Mouse (Mus musculus) hindbrain, embryonic 13.5 days (tissue): ENCODE results near the gene Notch2. TPM values are rescaled to one million over a fixed set of nuclear protein-coding genes. Genes with fewer than 3 reads are reported as not detected.
A peak's percentile ranks its signal among the peaks of the same experiment; 100 is the strongest.

Source experiments
- ATAC-seq: fragments of 200-750 bp; cut with Nextera tagmentation; 2 replicates; pipeline ENCODE4 v1.8.0; 2017; ENCODE audit warnings: moderate TSS enrichment; ENCODE audit not compliant: low FRiP score
- H3K27ac ChIP-seq: fragments of 300-500 bp; sonication (generic); 2 replicates; pipeline ENCODE4 v1.5.1; 2015; ENCODE audit warnings: inconsistent platforms, mild to moderate bottlenecking, moderate library complexity
- H3K27me3 ChIP-seq: fragments of 300-500 bp; sonication (generic); 2 replicates; pipeline ENCODE4 v1.6.1; 2015; ENCODE audit warnings: mild to moderate bottlenecking, inconsistent platforms
- H3K36me3 ChIP-seq: fragments of 300-500 bp; sonication (generic); 2 replicates; pipeline ENCODE4 v1.6.1; 2015; ENCODE audit warnings: mild to moderate bottlenecking, inconsistent platforms
- H3K4me1 ChIP-seq: fragments of 300-500 bp; sonication (generic); replicated peaks from 2 replicates; pipeline ENCODE4 v1.6.1; 2015; ENCODE audit warnings: inconsistent platforms
- H3K4me2 ChIP-seq: fragments of 300-500 bp; sonication (generic); 2 replicates; pipeline ENCODE4 v1.6.1; 2015; ENCODE audit warnings: inconsistent platforms, mild to moderate bottlenecking, moderate library complexity
- H3K4me3 ChIP-seq: fragments of 300-500 bp; sonication (generic); 2 replicates; pipeline ENCODE4 v1.5.1; 2015; ENCODE audit warnings: mild to moderate bottlenecking, inconsistent platforms
- H3K9ac ChIP-seq: fragments of 300-500 bp; sonication (generic); 2 replicates; pipeline ENCODE4 v1.6.1; 2015; ENCODE audit warnings: mild to moderate bottlenecking, inconsistent platforms
- H3K9me3 ChIP-seq: fragments of 300-500 bp; sonication (generic); 2 replicates; pipeline ENCODE4 v1.6.1; 2016; ENCODE audit warnings: inconsistent platforms
- WGBS: fragments of 180-500 bp; shearing (Covaris S2); methylation state at CpG from one replicate; pipeline ENCODE4 v1.1.7; 2015; 5-methylcytosine and 5-hydroxymethylcytosine counted together
- polyA plus RNA-seq: library from polyadenylated mRNA; unstranded; fragments of >200 nt; fragmentation: Nextera tagmentation; extraction: Ambion mirVana; gene quantifications from 2 replicates; pipeline ENCODE4 v1.2.1, GENCODE M21; 2015

Notch2 gene
- polyA plus RNA-seq, 1 experiment from 2014 or later: 12.0 TPM

DNA sequence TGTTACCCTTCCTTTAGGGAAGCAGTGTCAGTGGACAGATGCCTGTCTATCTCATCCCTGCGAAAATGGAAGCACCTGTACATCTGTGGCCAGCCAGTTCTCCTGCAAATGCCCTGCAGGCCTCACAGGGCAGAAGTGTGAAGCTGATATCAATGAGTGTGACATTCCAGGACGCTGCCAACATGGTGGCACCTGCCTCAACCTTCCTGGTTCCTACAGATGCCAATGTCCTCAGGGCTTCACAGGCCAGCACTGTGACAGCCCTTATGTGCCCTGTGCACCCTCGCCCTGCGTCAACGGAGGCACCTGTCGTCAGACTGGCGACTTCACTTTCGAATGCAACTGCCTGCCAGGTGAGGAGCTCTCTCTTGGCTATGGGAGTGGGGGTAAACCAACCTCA, 59.2 kb downstream of the Notch2 start:
- no peak for ATAC-seq
- H3K4me3 ChIP-seq: no peak overlapping the region
- no peaks in the 10 kb centered on the region for H3K9me3 ChIP-seq
- H3K9ac ChIP-seq: no peak overlapping the region
- H3K27ac ChIP-seq: no peak overlapping the region
- H3K4me2 ChIP-seq: no peak overlapping the region
- H3K36me3 ChIP-seq: peaks cover 5% of the 10 kb centered on the region; the same call in 1 of the 2 replicates
- peaks cover 16% of the 10 kb centered on the region for H3K4me1 ChIP-seq
- 97% methylated on average over 8 of the region's 8 CpGs for WGBS
- H3K27me3 ChIP-seq: no peaks in the 10 kb centered on the region

DNA sequence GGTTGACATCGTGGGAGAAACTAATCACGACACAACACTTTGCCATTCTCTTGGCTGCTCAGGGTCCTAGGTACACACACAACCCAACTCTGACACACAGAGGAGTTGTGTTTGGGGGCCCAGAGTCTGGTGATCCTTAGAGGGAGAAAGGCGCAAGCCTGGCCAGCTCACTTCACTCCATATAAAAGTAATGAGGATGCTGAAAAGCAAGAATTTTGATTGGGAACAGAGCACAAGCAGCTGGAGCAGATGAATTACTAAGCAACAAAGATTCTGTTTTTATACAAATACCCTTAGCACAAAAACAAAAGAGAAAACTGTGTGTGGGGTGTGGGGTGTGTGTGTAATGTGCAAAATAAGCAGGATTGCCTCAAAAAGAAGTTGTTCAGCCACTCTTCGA, 60.2 kb downstream of the Notch2 start:
- WGBS: 90% methylated on average over 4 of the region's 4 CpGs
- no peaks in the 10 kb centered on the region for H3K27me3 ChIP-seq
- no peaks in the 10 kb centered on the region for H3K9me3 ChIP-seq
- no peak overlapping the region for H3K4me3 ChIP-seq
- no peak for ATAC-seq
- H3K9ac ChIP-seq: no peak overlapping the region
- no peak overlapping the region for H3K27ac ChIP-seq
- no peak overlapping the region for H3K4me2 ChIP-seq
- peaks cover 5% of the 10 kb centered on the region; the same call in 1 of the 2 replicates for H3K36me3 ChIP-seq
- peaks cover 13% of the 10 kb centered on the region for H3K4me1 ChIP-seq

DNA sequence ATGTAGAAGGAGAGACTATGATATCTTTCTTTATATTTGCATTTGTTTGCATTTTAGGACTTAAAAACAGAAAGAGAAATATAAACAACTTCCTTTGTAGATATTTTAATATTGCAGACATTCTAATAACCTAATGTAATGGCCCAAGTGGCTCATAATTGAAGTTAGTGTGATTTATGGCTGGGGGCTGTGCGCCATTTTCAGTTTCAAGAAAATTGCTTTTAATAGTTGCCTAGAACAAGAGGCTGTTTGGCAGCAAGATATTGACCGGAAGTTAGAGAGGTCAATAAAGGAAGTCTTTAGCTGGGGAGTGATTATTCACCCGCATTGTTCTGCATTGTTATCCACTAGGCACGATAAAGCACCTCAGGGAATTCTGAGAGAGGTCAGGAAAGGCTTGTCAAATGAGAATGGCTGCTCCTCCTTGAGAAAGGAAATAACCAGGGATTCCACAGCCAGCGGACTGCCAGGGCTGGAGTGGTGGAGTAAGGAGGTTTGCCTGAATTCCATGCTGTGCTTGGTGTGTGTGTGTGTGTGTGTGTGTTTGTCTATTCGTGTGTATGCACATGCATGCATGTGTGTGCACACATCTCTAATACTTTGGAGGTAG, 61.4 kb downstream of the Notch2 start:
- ATAC-seq: peak; percentile 52
- Histone ChIP-seq H3K9me3 (no peaks in the 10 kb centered on the region), H3K27ac (peak overlapping the region; percentile 44), H3K27me3 (no peaks in the 10 kb centered on the region), H3K4me3 (no peak overlapping the region), H3K4me2 (no peak overlapping the region), H3K4me1 (peaks cover 13% of the 10 kb centered on the region), H3K9ac (no peak overlapping the region), H3K36me3 (peaks cover 5% of the 10 kb centered on the region; the same call in 1 of the 2 replicates)
- 44% methylated on average over 6 of the region's 6 CpGs for WGBS

DNA sequence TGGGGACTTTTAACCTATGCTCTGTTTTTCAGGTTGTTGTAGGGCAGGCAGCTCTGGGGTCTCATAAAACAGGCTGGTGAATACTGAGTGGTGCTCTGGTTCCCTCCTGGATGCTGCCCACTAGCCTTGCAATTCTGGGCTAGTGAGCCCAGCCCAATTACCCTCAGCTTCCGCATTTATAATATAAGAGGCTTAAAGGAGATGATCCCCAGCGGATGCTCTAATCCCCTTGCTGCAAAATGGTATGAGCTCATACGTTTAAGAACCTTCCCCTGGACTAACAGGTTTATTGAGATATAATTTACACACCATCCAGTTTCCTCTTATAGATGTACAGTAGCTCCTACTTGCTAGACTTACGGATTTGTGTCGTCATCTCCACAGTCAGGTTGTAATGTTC, 64.5 kb downstream of the Notch2 start:
- ATAC-seq: no peak
- Histone ChIP-seq H3K4me1 (peaks cover 20% of the 10 kb centered on the region), H3K27me3 (no peaks in the 10 kb centered on the region), H3K4me2 (no peak overlapping the region), H3K36me3 (no peaks in the 10 kb centered on the region), H3K4me3 (no peak overlapping the region), H3K9ac (no peak overlapping the region), H3K27ac (no peak overlapping the region), H3K9me3 (no peaks in the 10 kb centered on the region)
- 90% methylated on average over 5 of the region's 5 CpGs for WGBS

DNA sequence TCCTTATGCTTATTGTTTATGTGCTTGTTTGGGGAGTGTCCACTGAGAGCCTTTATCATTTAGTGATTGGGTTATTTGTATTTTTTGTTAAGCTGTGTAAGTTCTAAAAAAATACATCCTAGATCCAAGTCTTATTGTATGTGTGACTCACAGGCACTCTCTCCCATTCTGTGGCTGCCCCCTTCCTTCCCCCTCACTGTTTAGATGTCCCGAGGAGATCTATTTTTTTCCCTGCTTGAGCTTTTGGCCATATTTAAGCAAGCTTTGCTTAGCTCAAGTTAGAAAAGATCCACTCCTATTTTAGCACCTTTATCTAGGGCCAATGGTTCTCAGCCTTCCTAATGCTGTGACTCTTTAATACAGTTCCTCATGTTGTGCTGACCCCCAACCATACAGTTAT, 65.5 kb downstream of the Notch2 start:
- Histone ChIP-seq H3K27me3 (no peaks in the 10 kb centered on the region), H3K36me3 (no peaks in the 10 kb centered on the region), H3K9ac (no peak overlapping the region), H3K4me1 (peaks cover 24% of the 10 kb centered on the region), H3K4me3 (no peak overlapping the region), H3K9me3 (no peaks in the 10 kb centered on the region), H3K4me2 (no peak overlapping the region), H3K27ac (no peak overlapping the region)
- WGBS: 67% methylated on average over 1 of the region's 1 CpGs
- ATAC-seq: no peak

DNA sequence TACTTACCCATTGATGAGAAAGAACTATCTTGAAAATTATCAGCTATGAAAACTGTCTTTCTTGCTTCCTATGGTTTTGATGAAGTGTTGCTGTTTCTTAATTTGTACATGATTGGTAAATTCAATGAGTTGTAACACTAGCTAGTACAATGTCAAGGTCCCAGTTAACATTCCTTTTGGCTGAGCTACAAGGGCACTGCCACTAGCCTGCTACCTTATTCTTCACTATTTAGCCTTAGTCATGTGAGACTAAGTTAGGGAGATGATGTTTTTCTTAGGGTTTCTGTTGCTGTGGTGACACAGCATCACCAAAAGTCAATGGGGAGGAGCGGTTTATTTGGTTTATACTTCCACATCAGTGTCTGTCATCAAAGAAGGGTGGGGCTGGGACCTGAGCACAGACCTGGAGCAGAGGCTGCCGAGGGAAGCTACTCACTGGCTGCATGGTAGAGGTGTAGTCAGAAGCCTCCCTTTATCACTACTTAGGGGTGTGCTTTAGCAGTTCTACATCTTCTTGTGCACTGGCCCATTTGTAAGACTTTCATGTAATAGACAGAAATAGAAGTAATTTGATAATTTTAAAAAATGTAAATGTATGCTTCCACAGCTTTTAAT, 66.4 kb downstream of the Notch2 start:
- Histone ChIP-seq H3K27ac (no peak overlapping the region), H3K4me2 (no peak overlapping the region), H3K9ac (no peak overlapping the region), H3K36me3 (no peaks in the 10 kb centered on the region), H3K9me3 (no peaks in the 10 kb centered on the region), H3K27me3 (no peaks in the 10 kb centered on the region), H3K4me1 (peaks cover 29% of the 10 kb centered on the region), H3K4me3 (no peak overlapping the region)
- ATAC-seq: no peak
- 84% methylated on average over 2 of the region's 2 CpGs for WGBS

DNA sequence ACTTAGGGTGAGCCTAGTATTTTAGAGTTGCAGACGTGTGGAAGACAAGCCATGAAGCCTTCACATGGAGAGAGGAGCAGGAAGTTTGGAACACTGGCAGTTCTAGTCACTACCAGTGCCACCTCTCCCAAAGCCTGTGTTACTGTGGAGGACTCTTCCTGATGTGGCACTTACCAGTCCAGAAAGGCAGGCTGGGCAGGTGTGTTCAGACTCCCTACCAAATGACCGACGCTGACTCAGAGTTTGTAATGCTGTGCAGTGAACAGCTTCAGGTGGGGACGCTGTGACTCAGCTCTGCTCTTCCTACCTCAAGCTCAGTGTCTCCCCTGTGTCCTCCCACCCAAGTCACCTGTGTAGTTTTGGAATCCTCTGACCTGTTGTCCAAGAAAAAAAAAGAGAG, 67.3 kb downstream of the Notch2 start:
- H3K4me3 ChIP-seq: no peak overlapping the region
- H3K9ac ChIP-seq: no peak overlapping the region
- H3K9me3 ChIP-seq: no peaks in the 10 kb centered on the region
- no peak for ATAC-seq
- 91% methylated on average over 4 of the region's 4 CpGs for WGBS
- peaks cover 26% of the 10 kb centered on the region for H3K4me1 ChIP-seq
- H3K27ac ChIP-seq: no peak overlapping the region
- H3K27me3 ChIP-seq: no peaks in the 10 kb centered on the region
- no peaks in the 10 kb centered on the region for H3K36me3 ChIP-seq
- H3K4me2 ChIP-seq: no peak overlapping the region

DNA sequence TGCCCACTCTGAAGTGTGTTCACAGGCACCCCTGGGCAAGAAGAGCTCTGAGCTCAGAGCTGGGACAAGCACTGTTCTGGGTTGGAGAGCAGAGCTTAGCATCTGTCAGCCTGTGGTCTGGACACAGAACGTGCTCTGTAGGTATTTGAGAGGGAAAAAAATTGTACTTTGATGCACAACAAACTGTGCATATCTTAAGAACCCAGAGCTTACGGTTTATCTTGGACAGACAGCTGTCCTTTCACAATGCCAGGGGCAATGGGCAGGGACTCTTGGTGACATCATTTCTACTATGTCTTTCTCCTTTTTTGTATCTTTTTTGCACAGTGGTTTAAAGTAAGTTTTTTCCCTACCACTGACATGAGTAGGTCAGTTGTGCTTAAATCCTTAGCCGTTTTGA, 68.9 kb downstream of the Notch2 start:
- no peaks in the 10 kb centered on the region for H3K9me3 ChIP-seq
- no peak for ATAC-seq
- no peaks in the 10 kb centered on the region for H3K36me3 ChIP-seq
- H3K9ac ChIP-seq: no peak overlapping the region
- WGBS: 87% methylated on average over 3 of the region's 3 CpGs
- H3K27me3 ChIP-seq: no peaks in the 10 kb centered on the region
- H3K4me1 ChIP-seq: peaks cover 29% of the 10 kb centered on the region
- H3K27ac ChIP-seq: no peak overlapping the region
- H3K4me3 ChIP-seq: no peak overlapping the region
- H3K4me2 ChIP-seq: no peak overlapping the region

DNA sequence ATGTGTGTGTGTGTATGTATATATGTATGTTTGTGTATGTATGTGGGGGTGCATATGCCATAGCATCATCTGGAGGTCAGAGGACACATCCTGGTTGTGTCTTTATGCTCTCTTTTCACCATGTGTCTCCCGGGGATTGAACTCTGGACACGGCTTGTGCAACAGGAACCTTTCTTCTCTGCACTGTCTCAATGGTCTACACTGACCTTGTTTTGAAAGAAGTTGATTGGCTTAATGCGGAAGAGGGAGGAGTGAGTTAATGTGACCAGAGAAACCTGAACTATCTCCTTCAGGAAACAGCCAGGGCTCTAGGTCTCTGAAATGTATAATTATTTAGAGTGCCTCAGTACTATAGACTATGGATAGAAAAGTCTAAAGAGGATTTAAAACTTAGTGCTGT, 69.6 kb downstream of the Notch2 start:
- no peak overlapping the region for H3K4me3 ChIP-seq
- peaks cover 29% of the 10 kb centered on the region for H3K4me1 ChIP-seq
- no peaks in the 10 kb centered on the region for H3K9me3 ChIP-seq
- ATAC-seq: no peak
- H3K27ac ChIP-seq: no peak overlapping the region
- no peak overlapping the region for H3K4me2 ChIP-seq
- no peak overlapping the region for H3K9ac ChIP-seq
- H3K36me3 ChIP-seq: no peaks in the 10 kb centered on the region
- 88% methylated on average over 3 of the region's 3 CpGs for WGBS
- no peaks in the 10 kb centered on the region for H3K27me3 ChIP-seq

DNA sequence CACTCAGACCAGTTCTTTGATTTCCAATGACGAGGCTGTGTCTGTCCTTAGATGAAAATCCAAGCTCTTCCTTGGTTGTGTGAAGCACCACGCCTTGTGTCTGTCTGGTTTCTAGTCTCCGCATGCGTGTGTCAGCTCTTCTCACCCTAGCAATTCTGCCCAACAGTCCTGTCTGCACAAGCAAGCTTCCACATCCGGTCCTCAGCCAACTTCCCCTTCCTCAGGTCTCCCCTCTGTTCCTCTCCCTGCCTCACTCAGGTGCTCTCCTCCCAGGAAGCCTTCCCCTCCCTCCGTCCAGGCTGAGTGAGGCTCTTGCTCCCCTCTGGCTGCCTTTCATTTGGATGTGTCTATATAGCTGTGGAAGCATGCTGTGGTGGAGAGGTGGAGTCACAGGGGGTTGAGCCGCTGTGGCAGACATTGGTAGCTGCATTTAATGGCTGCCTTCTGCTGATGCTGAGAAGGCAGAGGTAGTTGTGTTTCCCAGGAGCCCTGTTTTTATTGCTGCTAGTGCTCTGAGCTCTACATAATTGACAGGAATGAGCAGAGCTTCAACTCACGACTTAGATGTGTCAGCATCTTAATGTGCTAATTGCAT, 70.8 kb downstream of the Notch2 start:
- WGBS: 70% methylated on average over 8 of the region's 8 CpGs
- no peaks in the 10 kb centered on the region for H3K9me3 ChIP-seq
- ATAC-seq: no peak
- H3K27ac ChIP-seq: peak overlapping the region; percentile 72
- H3K4me2 ChIP-seq: no peak overlapping the region
- no peaks in the 10 kb centered on the region for H3K27me3 ChIP-seq
- H3K4me3 ChIP-seq: no peak overlapping the region
- no peaks in the 10 kb centered on the region for H3K36me3 ChIP-seq
- no peak overlapping the region for H3K9ac ChIP-seq
- H3K4me1 ChIP-seq: peaks cover 29% of the 10 kb centered on the region

DNA sequence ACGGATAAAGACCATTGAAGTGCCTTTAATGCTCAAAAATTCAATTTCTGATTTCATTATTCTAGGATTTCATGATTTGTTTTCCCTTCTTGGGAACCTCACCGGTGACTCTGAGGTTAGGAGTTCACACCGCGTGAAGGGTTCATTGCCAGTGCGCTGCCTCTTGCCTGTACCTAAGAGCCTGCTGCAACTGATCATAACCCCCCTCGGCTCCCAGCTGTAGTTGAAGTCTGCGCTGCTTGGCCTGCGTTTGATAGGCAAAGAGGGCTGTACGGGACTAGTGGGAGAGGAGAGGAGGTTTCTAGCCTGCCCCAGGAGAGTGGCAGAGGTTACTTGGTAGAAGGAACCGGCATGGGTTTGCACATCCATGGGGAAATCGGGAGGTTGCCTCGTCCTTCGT, 71.5 kb downstream of the Notch2 start:
- no peaks in the 10 kb centered on the region for H3K36me3 ChIP-seq
- peaks cover 32% of the 10 kb centered on the region for H3K4me1 ChIP-seq
- no peak overlapping the region for H3K9ac ChIP-seq
- WGBS: 68% methylated on average over 13 of the region's 13 CpGs
- no peak overlapping the region for H3K4me3 ChIP-seq
- no peak overlapping the region for H3K4me2 ChIP-seq
- no peaks in the 10 kb centered on the region for H3K27me3 ChIP-seq
- no peak overlapping the region; the same call in 1 of the 2 replicates for H3K27ac ChIP-seq
- no peak for ATAC-seq
- H3K9me3 ChIP-seq: no peaks in the 10 kb centered on the region

DNA sequence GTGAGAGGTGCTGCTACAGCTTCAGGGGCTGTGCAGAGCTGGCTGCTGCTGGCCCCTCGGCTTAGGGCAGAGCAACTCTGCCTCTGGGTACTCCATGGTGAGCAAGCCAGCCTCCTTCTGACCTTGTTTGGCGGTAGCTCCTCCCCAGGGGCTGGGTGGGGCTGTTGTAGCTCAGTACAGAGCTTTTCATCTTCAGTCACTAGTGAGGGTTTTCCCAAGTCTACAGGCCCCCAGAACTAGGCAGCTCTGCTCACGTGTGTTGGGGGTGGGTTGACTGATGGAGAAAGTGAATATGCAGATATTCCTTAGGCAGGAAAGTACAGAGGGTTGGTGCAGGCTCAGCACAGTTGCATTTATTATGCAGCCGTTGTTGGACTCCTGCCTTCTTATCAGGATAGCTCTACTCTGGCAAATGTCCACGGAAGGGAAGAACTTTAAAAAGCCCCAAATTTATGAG, 72.5 kb downstream of the Notch2 start:
- Histone ChIP-seq H3K27ac (no peak overlapping the region), H3K36me3 (no peaks in the 10 kb centered on the region), H3K9ac (no peak overlapping the region), H3K4me3 (no peak overlapping the region), H3K27me3 (no peaks in the 10 kb centered on the region), H3K4me1 (peaks cover 38% of the 10 kb centered on the region), H3K4me2 (no peak overlapping the region), H3K9me3 (no peaks in the 10 kb centered on the region)
- no peak for ATAC-seq
- 46% methylated on average over 5 of the region's 5 CpGs for WGBS

DNA sequence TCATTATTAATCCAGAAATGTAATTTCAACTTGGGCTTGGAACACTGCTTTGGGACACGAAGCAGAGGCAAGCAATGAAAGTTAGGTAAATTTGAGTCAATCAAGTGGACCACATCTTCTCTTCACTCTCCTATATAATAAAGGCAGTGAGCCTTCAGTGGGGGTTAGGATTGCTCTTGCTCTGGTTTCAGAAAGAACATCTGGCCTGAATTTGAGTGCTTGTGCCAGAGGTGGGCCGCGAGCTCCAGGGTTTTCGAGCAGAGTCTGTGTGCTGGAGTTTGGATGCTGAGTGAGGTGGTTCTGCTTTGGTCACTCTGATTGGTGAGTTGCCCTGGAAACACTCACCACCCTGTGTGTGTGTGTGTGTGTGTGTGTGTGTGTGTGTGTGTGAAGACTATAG, 73.1 kb downstream of the Notch2 start:
- no peaks in the 10 kb centered on the region for H3K36me3 ChIP-seq
- no peak for ATAC-seq
- 85% methylated on average over 4 of the region's 4 CpGs for WGBS
- H3K4me1 ChIP-seq: peaks cover 34% of the 10 kb centered on the region
- no peak overlapping the region for H3K4me2 ChIP-seq
- H3K4me3 ChIP-seq: no peak overlapping the region
- no peaks in the 10 kb centered on the region for H3K27me3 ChIP-seq
- H3K9ac ChIP-seq: no peak overlapping the region
- no peaks in the 10 kb centered on the region for H3K9me3 ChIP-seq
- H3K27ac ChIP-seq: no peak overlapping the region
